Mouse (Mus musculus): Measurements from ENCODE around the gene Uba7. TPM values are rescaled to one million over a fixed set of nuclear protein-coding genes. Genes with fewer than 3 reads are reported as not detected.

Gene Uba7
- polyA plus RNA-seq, 1 experiment from 2014 or later, result 47.7 TPM

DNA sequence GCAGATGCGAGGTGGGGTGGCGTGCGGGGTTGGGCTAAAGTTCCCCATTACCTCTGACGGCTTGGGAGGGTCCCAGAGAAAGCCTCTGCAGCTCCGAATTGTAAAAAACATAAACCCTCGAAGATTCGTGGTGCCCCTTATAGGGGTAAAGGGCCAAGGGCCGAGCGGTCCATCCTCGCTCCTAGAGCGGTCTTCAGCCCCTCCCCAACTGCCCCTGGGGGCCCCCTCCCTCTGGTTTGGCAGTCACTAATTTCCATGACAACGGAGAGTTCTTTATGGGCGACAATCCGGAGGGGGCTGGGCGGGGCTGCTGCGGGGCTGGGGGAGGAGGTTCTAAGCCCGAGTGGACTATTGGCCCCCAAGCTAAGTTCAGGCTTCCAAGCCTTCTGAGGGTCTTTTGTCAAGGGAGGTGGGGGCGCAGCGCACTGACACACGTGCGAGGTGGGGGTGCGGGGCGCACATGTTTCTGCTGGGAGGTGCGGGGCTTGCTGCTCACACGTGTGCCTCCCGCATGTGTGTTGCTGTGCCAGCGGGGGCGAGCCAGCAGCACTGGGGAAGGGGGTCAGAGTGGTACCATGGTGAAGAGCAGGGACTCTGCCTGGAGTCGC, 39.0 kb upstream of the Uba7 start:
- H3K4me2 ChIP-seq (ENCODE audit: low read depth, low read length), result peak overlapping the region; percentile 51
- H3K4me3 ChIP-seq (ENCODE audit: low read depth, low read length), result peak overlapping the region; percentile 34
- no peak overlapping the region for H3K9ac ChIP-seq (ENCODE audit: low read depth, low read length)
- peaks cover 5% of the 10 kb centered on the region for H3K4me1 ChIP-seq (ENCODE audit: control insufficient read depth, low read depth, low read length)
- H3K36me3 ChIP-seq (ENCODE audit: control insufficient read depth, insufficient read depth), result no peaks in the 10 kb centered on the region
- H3K27ac ChIP-seq (ENCODE audit: low read length), result no peak overlapping the region
- ATAC-seq (ENCODE audit: low read depth), result no peak
- no peaks in the 10 kb centered on the region for H3K9me3 ChIP-seq (replicated peaks; ENCODE audit: control insufficient read depth, low read length)
- 5% methylated on average over 29 of the region's 29 CpGs for WGBS (ENCODE audit: insufficient replicate concordance)
- H3K27me3 ChIP-seq (ENCODE audit: control insufficient read depth, insufficient read depth, low read depth, low read length), result peaks cover 47% of the 10 kb centered on the region

DNA sequence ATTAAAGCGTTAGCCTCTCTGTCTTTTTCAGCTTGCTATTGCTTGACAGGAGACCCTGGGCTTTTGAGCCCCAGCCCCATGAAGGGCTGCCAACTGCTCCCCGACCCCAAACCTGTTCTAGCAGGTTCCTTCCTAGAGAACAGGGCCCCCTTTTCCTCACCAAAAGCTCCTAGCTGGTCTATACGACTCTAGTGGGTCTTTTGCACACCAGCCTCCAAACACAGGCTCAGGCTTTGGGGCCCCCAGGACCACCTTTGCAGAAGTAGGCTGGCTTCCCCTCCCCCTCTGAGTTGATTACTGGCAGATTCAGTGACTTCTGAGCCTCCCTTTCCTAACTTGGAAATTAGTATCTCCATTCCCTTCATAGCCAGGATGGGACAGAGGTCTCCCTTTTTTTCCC, 38.5 kb upstream of the Uba7 start:
- Histone ChIP-seq H3K27ac (ENCODE audit: low read length) (no peak overlapping the region), H3K4me2 (ENCODE audit: low read depth, low read length) (no peak overlapping the region), H3K9ac (ENCODE audit: low read depth, low read length) (no peak overlapping the region), H3K9me3 (replicated peaks; ENCODE audit: control insufficient read depth, low read length) (no peaks in the 10 kb centered on the region), H3K4me3 (ENCODE audit: low read depth, low read length) (no peak overlapping the region), H3K36me3 (ENCODE audit: control insufficient read depth, insufficient read depth) (no peaks in the 10 kb centered on the region), H3K4me1 (ENCODE audit: control insufficient read depth, low read depth, low read length) (peaks cover 5% of the 10 kb centered on the region), H3K27me3 (ENCODE audit: control insufficient read depth, insufficient read depth, low read depth, low read length) (peaks cover 47% of the 10 kb centered on the region)
- ATAC-seq (ENCODE audit: low read depth), result no peak
- 26% methylated on average over 3 of the region's 3 CpGs for WGBS (ENCODE audit: insufficient replicate concordance)

DNA sequence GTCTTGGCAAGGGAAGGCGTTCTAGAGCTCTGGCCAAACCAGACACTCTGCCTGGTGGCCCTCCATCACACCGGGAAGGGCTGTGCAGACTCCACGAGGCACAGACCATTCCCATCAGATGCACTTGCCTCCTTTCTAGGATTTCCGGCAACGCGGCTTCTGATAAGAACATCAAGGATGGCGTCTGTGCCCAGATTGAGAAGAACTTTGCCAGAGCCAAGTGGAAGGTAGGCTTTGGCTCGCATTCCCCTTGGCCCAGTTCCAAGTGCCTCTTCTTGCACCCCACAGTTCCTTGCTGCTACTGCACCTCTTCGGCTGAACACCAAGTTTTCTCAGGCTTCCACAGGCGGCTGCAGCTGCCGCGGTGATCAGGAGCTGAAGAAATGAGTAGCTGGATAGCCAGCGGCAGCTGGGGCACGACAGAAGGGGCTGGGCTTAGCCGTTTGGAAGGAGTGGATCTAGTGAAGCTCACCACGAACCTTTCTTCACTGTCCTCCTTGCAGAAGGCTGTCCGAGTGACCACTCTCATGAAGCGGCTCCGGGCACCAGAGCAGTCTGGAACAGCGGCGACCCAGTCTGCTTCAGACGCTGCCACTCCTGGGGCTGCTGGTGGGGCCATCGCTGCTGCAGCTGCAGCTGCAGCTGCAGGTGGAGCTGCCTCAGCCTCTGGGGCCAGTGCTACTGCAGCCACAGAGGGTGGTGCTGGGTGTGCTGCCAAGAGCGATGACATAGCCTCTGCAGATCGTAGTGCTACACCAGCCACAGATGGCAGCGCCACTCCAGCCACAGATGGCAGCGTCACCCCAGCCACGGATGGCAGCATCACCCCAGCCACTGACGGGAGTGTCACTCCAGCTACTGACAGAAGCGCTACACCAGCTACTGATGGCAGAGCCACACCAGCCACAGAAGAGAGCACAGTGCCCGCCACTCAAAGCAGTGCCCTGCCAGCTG, 27.8 kb upstream of the Uba7 start:
- ATAC-seq (ENCODE audit: low read depth), result no peak
- Histone ChIP-seq H3K9me3 (replicated peaks; ENCODE audit: control insufficient read depth, low read length) (no peaks in the 10 kb centered on the region), H3K27me3 (ENCODE audit: control insufficient read depth, insufficient read depth, low read depth, low read length) (no peaks in the 10 kb centered on the region), H3K4me3 (ENCODE audit: low read depth, low read length) (no peak overlapping the region), H3K36me3 (ENCODE audit: control insufficient read depth, insufficient read depth) (no peaks in the 10 kb centered on the region), H3K4me1 (ENCODE audit: control insufficient read depth, low read depth, low read length) (peaks cover 19% of the 10 kb centered on the region), H3K4me2 (ENCODE audit: low read depth, low read length) (no peak overlapping the region), H3K9ac (ENCODE audit: low read depth, low read length) (no peak overlapping the region), H3K27ac (ENCODE audit: low read length) (no peak overlapping the region)
- WGBS (ENCODE audit: insufficient replicate concordance), result 79% methylated on average over 31 of the region's 31 CpGs

DNA sequence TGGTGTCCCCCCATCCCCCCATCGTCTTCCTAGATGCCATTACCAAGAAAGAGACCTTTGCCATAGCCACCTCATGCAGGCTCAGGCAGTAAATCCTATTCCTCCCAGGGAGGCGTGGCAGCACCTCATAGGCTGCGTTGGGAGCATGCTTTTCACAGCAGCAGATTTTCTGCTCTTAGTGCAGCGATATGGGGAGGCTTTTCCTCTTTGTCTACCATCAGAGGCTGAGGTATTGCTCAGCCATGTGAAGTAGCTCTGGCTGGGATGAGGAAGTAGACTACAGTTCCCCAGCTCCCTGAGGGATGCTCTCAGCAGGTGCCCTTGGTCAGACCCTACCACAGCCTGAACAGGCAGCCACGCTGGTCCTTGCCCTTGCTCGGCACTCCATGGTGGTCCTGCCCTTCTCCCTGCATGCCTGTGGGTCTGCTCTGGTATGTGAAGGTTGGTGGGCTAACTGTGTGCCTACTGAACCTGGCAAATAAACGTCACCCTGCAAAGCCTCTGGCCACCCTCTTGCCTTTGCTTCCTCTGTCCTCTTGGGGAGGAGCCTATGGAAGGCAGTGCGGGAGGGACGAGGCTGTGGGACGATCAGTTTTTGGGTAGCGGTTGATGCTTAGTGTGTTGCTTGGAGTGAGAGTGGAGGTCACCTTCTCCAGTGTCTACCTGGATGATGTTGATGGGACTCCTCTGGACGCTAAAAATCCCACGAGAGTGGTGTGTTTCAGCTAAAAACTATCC, 26.0 kb upstream of the Uba7 start:
- ATAC-seq (ENCODE audit: low read depth), result no peak
- Histone ChIP-seq H3K36me3 (ENCODE audit: control insufficient read depth, insufficient read depth) (no peaks in the 10 kb centered on the region), H3K4me2 (ENCODE audit: low read depth, low read length) (no peak overlapping the region), H3K27ac (ENCODE audit: low read length) (no peak overlapping the region), H3K9ac (ENCODE audit: low read depth, low read length) (no peak overlapping the region), H3K27me3 (ENCODE audit: control insufficient read depth, insufficient read depth, low read depth, low read length) (no peaks in the 10 kb centered on the region), H3K4me1 (ENCODE audit: control insufficient read depth, low read depth, low read length) (peaks cover 24% of the 10 kb centered on the region), H3K4me3 (ENCODE audit: low read depth, low read length) (no peak overlapping the region), H3K9me3 (replicated peaks; ENCODE audit: control insufficient read depth, low read length) (no peaks in the 10 kb centered on the region)
- WGBS (ENCODE audit: insufficient replicate concordance), result 65% methylated on average over 13 of the region's 13 CpGs

- no peaks in the 10 kb centered on the region for H3K27me3 ChIP-seq (ENCODE audit: control insufficient read depth, insufficient read depth, low read depth, low read length)
- ATAC-seq (ENCODE audit: low read depth), result no peak
- no peaks in the 10 kb centered on the region for H3K9me3 ChIP-seq (replicated peaks; ENCODE audit: control insufficient read depth, low read length)
- H3K4me2 ChIP-seq (ENCODE audit: low read depth, low read length), result peak within 1 kb of the TSS; percentile 69
- H3K4me3 ChIP-seq (ENCODE audit: low read depth, low read length), result peak within 1 kb of the TSS; percentile 78
- H3K27ac ChIP-seq (ENCODE audit: low read length), result peak within 1 kb of the TSS; percentile 59
- H3K9ac ChIP-seq (ENCODE audit: low read depth, low read length), result peak within 1 kb of the TSS; percentile 70
- H3K4me1 ChIP-seq (ENCODE audit: control insufficient read depth, low read depth, low read length), result peaks cover 24% of the 10 kb centered on the region
- 79% methylated on average over 10 of the region's 10 CpGs for WGBS (ENCODE audit: insufficient replicate concordance)
- H3K36me3 ChIP-seq (ENCODE audit: control insufficient read depth, insufficient read depth), result no peaks in the 10 kb centered on the region
Measured at GRCm38 (mm10) chr9:107949922-107950235, 25.4 kb upstream of the Uba7 start, which contains the start of gene Traip. Traip (plus strand) TSS chr9:107950136.

GRCm38 (mm10) chr9:107950460-107951355, 24.6 kb upstream of the Uba7 start:
- Histone ChIP-seq H3K4me2 (ENCODE audit: low read depth, low read length) (peak overlapping the region; percentile 69), H3K4me1 (ENCODE audit: control insufficient read depth, low read depth, low read length) (peaks cover 24% of the 10 kb centered on the region), H3K36me3 (ENCODE audit: control insufficient read depth, insufficient read depth) (no peaks in the 10 kb centered on the region), H3K9ac (ENCODE audit: low read depth, low read length) (peak overlapping the region; percentile 70), H3K4me3 (ENCODE audit: low read depth, low read length) (peak overlapping the region; percentile 78), H3K27me3 (ENCODE audit: control insufficient read depth, insufficient read depth, low read depth, low read length) (no peaks in the 10 kb centered on the region), H3K9me3 (replicated peaks; ENCODE audit: control insufficient read depth, low read length) (no peaks in the 10 kb centered on the region), H3K27ac (ENCODE audit: low read length) (peak overlapping the region; percentile 59)
- peak; percentile 94 for ATAC-seq (ENCODE audit: low read depth)
- WGBS (ENCODE audit: insufficient replicate concordance), result 13% methylated on average over 45 of the region's 45 CpGs

DNA sequence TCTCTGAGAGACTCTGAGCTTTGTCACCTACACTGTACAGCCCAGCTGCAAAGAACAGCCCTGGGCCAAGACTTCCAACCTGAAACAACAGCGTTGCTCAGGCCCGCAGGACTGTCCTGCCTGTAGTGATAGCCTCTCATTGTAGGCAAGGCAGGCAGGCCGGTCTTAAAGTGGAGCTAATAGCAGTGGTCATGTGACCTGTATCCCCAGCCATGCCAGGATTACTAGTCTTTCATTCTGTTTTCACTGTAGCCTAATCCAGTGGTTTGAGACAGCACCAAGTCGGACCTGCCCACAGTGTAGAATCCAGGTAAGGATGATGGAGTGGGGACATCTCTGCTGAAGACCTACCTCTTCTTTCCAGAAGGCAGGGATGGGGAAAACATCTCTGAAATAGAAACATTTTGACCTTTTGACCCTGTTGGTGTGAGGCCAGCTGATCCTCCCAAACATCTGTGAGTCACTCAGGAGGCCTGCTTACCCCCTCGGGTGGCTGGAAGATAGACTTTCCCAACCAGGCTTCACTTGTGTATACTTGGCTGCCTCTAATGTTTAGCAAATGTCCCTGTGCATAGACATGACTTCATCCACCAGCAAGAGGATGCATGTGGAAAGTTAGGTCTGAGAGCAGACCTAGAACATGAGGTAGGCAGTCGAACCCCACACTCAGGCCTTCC, 19.6 kb upstream of the Uba7 start:
- no peak overlapping the region for H3K27ac ChIP-seq (ENCODE audit: low read length)
- peaks cover 16% of the 10 kb centered on the region for H3K4me1 ChIP-seq (ENCODE audit: control insufficient read depth, low read depth, low read length)
- H3K9ac ChIP-seq (ENCODE audit: low read depth, low read length), result no peak overlapping the region
- 82% methylated on average over 6 of the region's 6 CpGs for WGBS (ENCODE audit: insufficient replicate concordance)
- H3K4me3 ChIP-seq (ENCODE audit: low read depth, low read length), result no peak overlapping the region
- no peak overlapping the region for H3K4me2 ChIP-seq (ENCODE audit: low read depth, low read length)
- no peak for ATAC-seq (ENCODE audit: low read depth)
- H3K9me3 ChIP-seq (replicated peaks; ENCODE audit: control insufficient read depth, low read length), result no peaks in the 10 kb centered on the region
- H3K27me3 ChIP-seq (ENCODE audit: control insufficient read depth, insufficient read depth, low read depth, low read length), result no peaks in the 10 kb centered on the region
- H3K36me3 ChIP-seq (ENCODE audit: control insufficient read depth, insufficient read depth), result peaks cover 29% of the 10 kb centered on the region

DNA sequence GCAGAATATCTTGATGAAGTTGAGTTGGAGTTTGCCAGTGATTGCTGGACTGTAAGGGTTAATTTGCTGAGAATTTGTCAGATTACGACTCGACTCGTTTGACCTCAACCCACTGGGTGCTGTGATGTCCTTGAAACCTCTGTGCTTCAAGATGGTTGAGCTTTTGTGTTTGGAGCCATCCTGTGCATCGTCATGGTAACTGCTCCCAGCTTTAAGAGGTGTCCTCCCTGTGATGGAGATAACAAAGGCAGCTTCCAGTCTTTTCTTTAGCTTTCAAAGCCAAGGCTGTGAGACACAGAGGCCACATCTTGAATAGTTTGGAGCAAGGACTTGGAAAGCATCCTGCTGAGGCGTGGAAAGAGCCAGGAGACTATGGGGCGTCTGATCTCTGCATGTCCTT, 18.2 kb upstream of the Uba7 start:
- no peak for ATAC-seq (ENCODE audit: low read depth)
- Histone ChIP-seq H3K4me3 (ENCODE audit: low read depth, low read length) (no peak overlapping the region), H3K4me2 (ENCODE audit: low read depth, low read length) (no peak overlapping the region), H3K9me3 (replicated peaks; ENCODE audit: control insufficient read depth, low read length) (no peaks in the 10 kb centered on the region), H3K4me1 (ENCODE audit: control insufficient read depth, low read depth, low read length) (peaks cover 8% of the 10 kb centered on the region), H3K9ac (ENCODE audit: low read depth, low read length) (no peak overlapping the region), H3K27ac (ENCODE audit: low read length) (no peak overlapping the region), H3K36me3 (ENCODE audit: control insufficient read depth, insufficient read depth) (peaks cover 37% of the 10 kb centered on the region), H3K27me3 (ENCODE audit: control insufficient read depth, insufficient read depth, low read depth, low read length) (no peaks in the 10 kb centered on the region)
- 66% methylated on average over 6 of the region's 6 CpGs for WGBS (ENCODE audit: insufficient replicate concordance)
